In genomic region chr2:67486721-67487120, GRCm38 (mm10) we compare ENCODE assay signal across 29 mouse cellular contexts. TPM values are rescaled to one million over a fixed set of nuclear protein-coding genes. Genes with fewer than 3 reads are reported as not detected.
"Had no signal": no experiment of that assay in that cellular context is flagged by ENCODE, and none has a peak within 500 bp of the region (broad histone marks: within the 10 kb centered on the region; RNA-seq: fewer than 3 reads in every experiment).

No protein-coding gene starts in this region.

- H3K4me3 ChIP-seq: kidney, embryonic 15.5 days; limb, embryonic 10.5 days; limb, embryonic 13.5 days; liver, embryonic 12.5 days; liver, embryonic 15.5 days; lung, embryonic 15.5 days; megakaryocyte, embryonic 14.5 days; midbrain, embryonic 10.5 days; midbrain, embryonic 15.5 days; neural tube, embryonic 13.5 days had no signal

- DNase-seq: kidney, adult 8-10 months; kidney, postnatal 10 days; kidney, postnatal 36 days; liver; lung, adult 18-20 months; lung, postnatal 10 days; lung, postnatal 36 days; thymus, adult 18-20 months; thymus, postnatal 36 days had no signal

- H3K4me2 ChIP-seq: kidney, embryonic 15.5 days; limb, embryonic 13.5 days; liver, embryonic 12.5 days; liver, embryonic 15.5 days; lung, embryonic 15.5 days; midbrain, embryonic 15.5 days; neural tube, embryonic 13.5 days had no signal

- H3K27me3 ChIP-seq: kidney, embryonic 15.5 days; limb, embryonic 13.5 days; liver, embryonic 12.5 days; liver, embryonic 15.5 days; lung, embryonic 15.5 days; megakaryocyte, embryonic 14.5 days; midbrain, embryonic 15.5 days; neural tube, embryonic 13.5 days had no signal

- H3K4me1 ChIP-seq: kidney, embryonic 15.5 days; limb, embryonic 10.5 days; liver, embryonic 12.5 days; liver, embryonic 15.5 days; lung, embryonic 15.5 days; megakaryocyte, embryonic 14.5 days; midbrain, embryonic 15.5 days had no signal

- H3K36me3 ChIP-seq: kidney, embryonic 15.5 days; limb, embryonic 10.5 days; limb, embryonic 13.5 days; liver, embryonic 12.5 days; liver, embryonic 15.5 days; lung, embryonic 15.5 days; midbrain, embryonic 10.5 days; midbrain, embryonic 15.5 days; neural tube, embryonic 13.5 days had no signal

- H3K9ac ChIP-seq: kidney, embryonic 15.5 days; limb, embryonic 13.5 days; liver, embryonic 12.5 days; liver, embryonic 15.5 days; lung, embryonic 15.5 days; midbrain, embryonic 15.5 days; neural tube, embryonic 13.5 days had no signal

- H3K9me3 ChIP-seq: kidney, embryonic 15.5 days; limb, embryonic 10.5 days; limb, embryonic 13.5 days; liver, embryonic 12.5 days; liver, embryonic 15.5 days; lung, embryonic 15.5 days; midbrain, embryonic 10.5 days; midbrain, embryonic 15.5 days; neural tube, embryonic 13.5 days had no signal

- ATAC-seq: liver, embryonic 12.5 days; midbrain, embryonic 15.5 days had no signal

- H3K27ac ChIP-seq: kidney, embryonic 15.5 days; limb, embryonic 10.5 days; limb, embryonic 13.5 days; liver, embryonic 12.5 days; liver, embryonic 15.5 days; lung, embryonic 15.5 days; midbrain, embryonic 15.5 days; neural tube, embryonic 13.5 days had no signal

RNA-seq across cellular contexts. Expression of gene Xirp2, which starts 40.9 kb away (rescaled TPM):
- total RNA-seq: layer of hippocampus, postnatal 36 days had no signal
- polyA plus RNA-seq: kidney, embryonic 15.5 days; limb, embryonic 10.5 days; limb, embryonic 13.5 days; liver, embryonic 12.5 days; midbrain, embryonic 10.5 days; midbrain, embryonic 15.5 days; neural tube, embryonic 13.5 days; small intestine, adult 2 months; spleen, adult 2 months; testis, adult 2 months; urinary bladder, adult 2 months had no signal

RNA-seq across cellular contexts. Expression of gene Gm26727, which starts 53.7 kb away (rescaled TPM):
- total RNA-seq: layer of hippocampus, adult 8-10 months; layer of hippocampus, postnatal 10 days; layer of hippocampus, postnatal 36 days; left cerebral cortex, adult 8-10 months; left cerebral cortex, postnatal 25 days had no signal
- polyA plus RNA-seq: kidney, embryonic 15.5 days; limb, embryonic 10.5 days; limb, embryonic 13.5 days; liver, embryonic 12.5 days; liver, embryonic 15.5 days; lung, embryonic 15.5 days; midbrain, embryonic 10.5 days; midbrain, embryonic 15.5 days; neural tube, embryonic 13.5 days; small intestine, adult 2 months; spleen, adult 2 months; stomach, embryonic 16.5 days; testis, adult 2 months; urinary bladder, adult 2 months had no signal
